11 mouse cellular contexts compared by ENCODE assay signal in genomic region chr1:125639501-125640253, GRCm38 (mm10). TPM values are rescaled to one million over a fixed set of nuclear protein-coding genes. Genes with fewer than 3 reads are reported as not detected.
A peak's percentile ranks its signal among the peaks of the same experiment; 100 is the strongest.
DNase-seq lines count a peak whose midpoint lies in the region; TF ChIP-seq lines count a peak whose summit lies in the region.
"Had no signal": no experiment of that assay in that cellular context is flagged by ENCODE, and none has a peak within 500 bp of the region (broad histone marks: within the 10 kb centered on the region; RNA-seq: fewer than 3 reads in every experiment).

No protein-coding gene starts in this region.

- peak; percentile 29 for DNase-seq in adrenal gland, postnatal 10 days
- DNase-seq in adrenal gland, postnatal 4 days (ENCODE audit: low spot score in 2 of 2), result no peak
- DNase-seq in layer of hippocampus, postnatal 10 days (ENCODE audit: low spot score in 2 of 2), result peak; percentile 19 to 30
- no peak for DNase-seq in layer of hippocampus, adult 18-20 months (ENCODE audit: low spot score in 2 of 2)
- peak; percentile 26 for DNase-seq in gastrocnemius, adult 2 months
- no peak for DNase-seq in urinary bladder, postnatal 10 days (ENCODE audit: low spot score)
- no peak for DNase-seq in kidney, adult 8-10 months

- intact Hi-C loops in gastrocnemius, adult 2 months (cut with DNase I), result no loop called here

- H3K79me3 ChIP-seq in C2C12 (ENCODE audit: low read depth), result no peaks in the 10 kb centered on the region

- H3K36me3 ChIP-seq in C2C12 (ENCODE audit: control insufficient read depth, insufficient read depth), result no peaks in the 10 kb centered on the region

- H3K27me3 ChIP-seq in C2C12 (ENCODE audit: control insufficient read depth, insufficient read depth, insufficient read length), result no peaks in the 10 kb centered on the region
- H3K27me3 ChIP-seq: Patski had no signal

- H3ac ChIP-seq in C2C12 (ENCODE audit: control insufficient read depth, insufficient read length, low read depth), result no peak overlapping the region

- H3K79me2 ChIP-seq in C2C12 (ENCODE audit: control insufficient read depth, insufficient read depth), result no peaks in the 10 kb centered on the region

- no peak for TF ChIP-seq CTCF in C2C12 (IDR thresholded peaks at IDR 0.05; ENCODE audit: control insufficient read depth, insufficient read depth, insufficient read length)
- TF ChIP-seq CTCF in gastrocnemius, adult 2 months (IDR thresholded peaks at IDR 0.05), result no peak

- H3K4me3 ChIP-seq in C2C12 (ENCODE audit: insufficient read depth, poor library complexity, severe bottlenecking), result no peak overlapping the region
- H3K4me3 ChIP-seq in gastrocnemius, adult 2 months, result no peak overlapping the region

- H3K27ac ChIP-seq in gastrocnemius, adult 2 months, result no peak overlapping the region
- H3K27ac ChIP-seq: macrophage had no signal

TF ChIP-seq in C2C12, 6 proteins besides CTCF, POLR2A, EP300 and RAD21:
- TF ChIP-seq CEBPB (IDR thresholded peaks at IDR 0.05; ENCODE audit: low read depth), result no peak
- TF ChIP-seq MYOG (IDR thresholded peaks at IDR 0.05; ENCODE audit: control insufficient read depth, extremely low read depth, insufficient read length), result no peak
- TF ChIP-seq MYOD1 (IDR thresholded peaks at IDR 0.05; ENCODE audit: control insufficient read depth, insufficient read length, low read depth), result peak; percentile 26
- no peak for TF ChIP-seq MAX (IDR thresholded peaks at IDR 0.05)
- no peak for TF ChIP-seq USF1 (IDR thresholded peaks at IDR 0.05; ENCODE audit: low read depth)
- no peak for TF ChIP-seq FOSL1 (IDR thresholded peaks at IDR 0.05; ENCODE audit: insufficient read depth, low read length, poor library complexity, severe bottlenecking)
TF ChIP-seq in C2C12: peak in this region for 1.

RNA-seq across cellular contexts. Expression of gene Gpr39, which starts 37.1 kb away (rescaled TPM):
- total RNA-seq in adrenal gland, postnatal 10 days (2021), result under 1 TPM; 0.64 to 0.93 TPM
- 1 to 10 TPM in 1 of 2 experiments, under 1 TPM in 1; 0.51 to 1.1 TPM for total RNA-seq in adrenal gland, postnatal 4 days (2021)
- under 1 TPM; 0.39 to 0.40 TPM for total RNA-seq in layer of hippocampus, postnatal 10 days (2021)
- under 1 TPM in 1 of 2 experiments, not detected in 1; 0.27 TPM for total RNA-seq in layer of hippocampus, adult 18-20 months (2021)
- polyA plus RNA-seq in C2C12 (2012; fragmentation: generic; extraction: Trizol), result 7.6 TPM
- total RNA-seq in gastrocnemius, adult 2 months (2021), result not detected
- total RNA-seq: neutrophil, adult 5-6 weeks had no signal
- polyA plus RNA-seq: macrophage had no signal

Comparison
In these comparisons a context has a peak if more than half of its experiments do, and no peak if none do; other contexts are left out.
1. DNase-seq: peak in adrenal gland, postnatal 10 days (single experiment), layer of hippocampus, postnatal 10 days (2 of 2) and gastrocnemius, adult 2 months (single experiment); none in adrenal gland, postnatal 4 days (0 of 2), layer of hippocampus, adult 18-20 months (0 of 2), urinary bladder, postnatal 10 days (single experiment) and kidney, adult 8-10 months (0 of 2).